Mouse (Mus musculus) spleen, adult 2 months (tissue): ENCODE measurements around the gene Tceanc. TPM values are rescaled to one million over a fixed set of nuclear protein-coding genes. Genes with fewer than 3 reads are reported as not detected.
"Not testable (repeated sequence)": the region's sequence is repeated elsewhere in the genome, so short reads cannot be mapped to it uniquely, and the experiment has no call there.

Experiments used
- DNase-seq, 2 experiments: peaks; one replicate each; pipeline versions ENCODE4 v3.0.0 to v3.0.0-alpha.2; 2012 to 2021; ENCODE audit warnings: low spot score in 2 of 2, low read depth in 1 of 2
- H3K27ac ChIP-seq: fragments of 200-500 bp; 2 replicates; pipeline ENCODE4 v1.5.1; 2012; ENCODE audit warnings: low read length, inconsistent platforms; ENCODE audit not compliant: insufficient read depth
- H3K27me3 ChIP-seq: fragments of 200-500 bp; 2 replicates; pipeline ENCODE4 v1.6.1; 2012; ENCODE audit warnings: mild to moderate bottlenecking, moderate library complexity, low read length, inconsistent platforms; ENCODE audit not compliant: control insufficient read depth, insufficient read depth
- H3K36me3 ChIP-seq: fragments of 200-500 bp; 2 replicates; pipeline ENCODE4 v1.6.1; 2012; ENCODE audit warnings: mild to moderate bottlenecking, low read length, inconsistent platforms; ENCODE audit not compliant: control insufficient read depth, insufficient read depth
- H3K4me1 ChIP-seq: fragments of 200-500 bp; 2 replicates; pipeline ENCODE4 v1.6.1; 2011; ENCODE audit warnings: inconsistent platforms; ENCODE audit not compliant: control insufficient read depth, insufficient read depth, insufficient read length
- H3K4me3 ChIP-seq: fragments of 200-500 bp; 2 replicates; pipeline ENCODE4 v1.5.1; 2011; ENCODE audit warnings: mild to moderate bottlenecking, inconsistent platforms; ENCODE audit not compliant: insufficient read depth, insufficient read length; ENCODE audit errors: extremely low read depth
- CTCF ChIP-seq: fragments of 200-500 bp; IDR thresholded peaks from 2 replicates; pipeline ENCODE4 v1.5.1; 2011; ENCODE audit warnings: mild to moderate bottlenecking, inconsistent platforms; ENCODE audit not compliant: insufficient read depth, insufficient read length, insufficient replicate concordance; ENCODE audit errors: extremely low read depth
- POLR2A ChIP-seq: fragments of 200-500 bp; IDR thresholded peaks from 2 replicates; pipeline ENCODE4 v1.6.1; 2011; ENCODE audit warnings: low read depth, low read length, inconsistent platforms
- WGBS: fragments of 180-500 bp; shearing (Covaris S2); methylation state at CpG from one replicate; pipeline ENCODE4 v1.1.7; 2018; 5-methylcytosine and 5-hydroxymethylcytosine counted together
- polyA plus RNA-seq: library from polyadenylated mRNA; depleted of rRNA; stranded (reverse); fragments of >200 nt; gene quantifications from 2 replicates; pipeline ENCODE4 v1.2.3, GENCODE M21; 2012

Tceanc gene
- polyA plus RNA-seq, 1 experiment = 0.68 TPM

GRCm38 (mm10) chrX:166515923-166516322 lies 2.4 kb downstream of the Tceanc start:
- Histone ChIP-seq H3K4me3 (no peak overlapping the region), H3K27ac (no peak overlapping the region), H3K4me1 (no peaks in the 10 kb centered on the region), H3K27me3 (no peaks in the 10 kb centered on the region), H3K36me3 (no peaks in the 10 kb centered on the region)
- DNase-seq = no peak
- 79% methylated on average over 3 of the region's 3 CpGs for WGBS
- TF ChIP-seq CTCF = no peak
- no peak for TF ChIP-seq POLR2A

- H3K36me3 ChIP-seq, H3K4me1 ChIP-seq, H3K4me3 ChIP-seq, H3K27ac ChIP-seq, H3K27me3 ChIP-seq, DNase-seq: not testable (repeated sequence)
- WGBS = 33% methylated on average over 12 of the region's 12 CpGs
Observed at GRCm38 (mm10) chrX:166514035-166514434, 4.3 kb downstream of the Tceanc start.

GRCm38 (mm10) chrX:166512071-166512470 lies 6.3 kb downstream of the Tceanc start:
- no peaks in the 10 kb centered on the region for H3K27me3 ChIP-seq
- no peak for DNase-seq
- H3K27ac ChIP-seq = no peak overlapping the region
- H3K4me1 ChIP-seq = no peaks in the 10 kb centered on the region
- H3K36me3 ChIP-seq = no peaks in the 10 kb centered on the region
- TF ChIP-seq CTCF (no peak), POLR2A (no peak)
- 76% methylated on average over 4 of the region's 4 CpGs for WGBS
- no peak overlapping the region for H3K4me3 ChIP-seq

GRCm38 (mm10) chrX:166511107-166511506 lies 7.3 kb downstream of the Tceanc start:
- Histone ChIP-seq H3K4me3 (no peak overlapping the region; the same call in 1 of the 2 replicates), H3K27ac (no peak overlapping the region), H3K4me1 (no peaks in the 10 kb centered on the region), H3K36me3 (no peaks in the 10 kb centered on the region), H3K27me3 (no peaks in the 10 kb centered on the region)
- no peak for DNase-seq
- TF ChIP-seq CTCF = no peak
- TF ChIP-seq POLR2A = no peak

- peak; percentile 90 to 91 for DNase-seq
- peak overlapping the region; percentile 99 for H3K27ac ChIP-seq
- H3K4me1 ChIP-seq = no peaks in the 10 kb centered on the region
- no peak for TF ChIP-seq CTCF
- peak; percentile 38; the same call in 1 of the 2 replicates for TF ChIP-seq POLR2A
- H3K4me3 ChIP-seq = peak overlapping the region; percentile 98
- H3K36me3 ChIP-seq = no peaks in the 10 kb centered on the region
- WGBS = 27% methylated on average over 65 of the region's 65 CpGs
- no peaks in the 10 kb centered on the region for H3K27me3 ChIP-seq
Observed at GRCm38 (mm10) chrX:166509761-166510738, 8.3 kb downstream of the Tceanc start.

- no peak for DNase-seq
- no peak overlapping the region for H3K27ac ChIP-seq
- H3K4me1 ChIP-seq = no peaks in the 10 kb centered on the region
- H3K36me3 ChIP-seq = peaks cover 5% of the 10 kb centered on the region; the same call in 1 of the 2 replicates
- TF ChIP-seq CTCF (no peak), POLR2A (no peak)
- WGBS = 61% methylated on average over 2 of the region's 2 CpGs
- H3K4me3 ChIP-seq = no peak overlapping the region
- H3K27me3 ChIP-seq = no peaks in the 10 kb centered on the region
Observed at GRCm38 (mm10) chrX:166504421-166504820, 13.9 kb downstream of the Tceanc start.

- Histone ChIP-seq H3K4me3 (no peak overlapping the region), H3K4me1 (no peaks in the 10 kb centered on the region), H3K27ac (no peak overlapping the region), H3K36me3 (peaks cover 5% of the 10 kb centered on the region; the same call in 1 of the 2 replicates), H3K27me3 (no peaks in the 10 kb centered on the region)
- WGBS = 69% methylated on average over 1 of the region's 1 CpGs
- no peak for TF ChIP-seq CTCF
- no peak for TF ChIP-seq POLR2A
- DNase-seq = no peak
Observed at GRCm38 (mm10) chrX:166499496-166500190, 18.7 kb downstream of the Tceanc start.
